Mouse (Mus musculus) 3134 (cell line): ENCODE data around the gene Slc25a21.
A peak's percentile ranks its signal among the peaks of the same experiment; 100 is the strongest.

Experiments
- DNase-seq: peaks from one replicate; pipeline ENCODE4 v3.0.0-alpha.2; 2011; ENCODE audit warnings: low spot score; ENCODE audit not compliant: insufficient read length; ENCODE audit errors: extremely low read depth

Slc25a21 gene

DNA sequence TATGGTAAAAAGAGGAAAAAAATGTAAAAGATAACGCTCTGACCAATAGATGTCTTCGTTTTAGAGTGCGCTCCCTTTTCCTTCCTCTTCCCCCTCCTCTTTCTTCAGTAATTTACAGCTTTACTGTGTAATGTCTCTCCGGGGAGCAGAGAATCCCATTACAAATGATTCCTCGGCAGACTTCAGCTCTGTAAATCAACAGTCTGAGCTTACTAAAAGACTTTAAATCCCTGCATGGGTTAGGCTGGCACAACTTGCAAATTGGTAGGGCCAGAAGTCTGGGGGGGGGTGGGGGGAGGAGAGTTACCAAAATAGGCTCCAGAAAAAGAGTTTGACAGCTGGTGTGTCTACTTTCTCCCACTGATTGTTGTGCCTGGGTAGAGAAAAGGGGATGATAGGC is 128.7 kb downstream of the Slc25a21 start:
- no peak for DNase-seq

DNA sequence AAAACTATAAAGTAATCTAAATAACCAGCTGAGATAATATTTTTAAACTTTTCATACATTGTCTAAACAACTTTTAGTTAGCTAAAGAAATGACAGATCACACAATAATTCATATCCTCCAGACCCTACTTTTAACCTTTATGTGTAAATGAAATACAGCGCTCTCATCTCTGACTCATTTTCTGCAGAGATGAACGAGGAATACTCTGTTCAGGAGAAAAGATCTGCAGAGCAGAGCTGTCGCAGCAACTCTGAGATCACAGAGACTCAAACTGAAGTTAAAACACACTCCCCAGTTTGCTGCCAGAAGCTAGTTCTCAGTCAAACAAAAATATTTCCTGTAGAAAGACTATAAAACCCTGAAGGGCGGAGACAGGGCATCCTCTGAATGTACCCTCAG is 177.5 kb downstream of the Slc25a21 start:
- DNase-seq, result no peak

- DNase-seq, result no peak
These were observed 180.4 kb downstream of the Slc25a21 start for GRCm38 (mm10) chr12:57016845-57017244.

DNA sequence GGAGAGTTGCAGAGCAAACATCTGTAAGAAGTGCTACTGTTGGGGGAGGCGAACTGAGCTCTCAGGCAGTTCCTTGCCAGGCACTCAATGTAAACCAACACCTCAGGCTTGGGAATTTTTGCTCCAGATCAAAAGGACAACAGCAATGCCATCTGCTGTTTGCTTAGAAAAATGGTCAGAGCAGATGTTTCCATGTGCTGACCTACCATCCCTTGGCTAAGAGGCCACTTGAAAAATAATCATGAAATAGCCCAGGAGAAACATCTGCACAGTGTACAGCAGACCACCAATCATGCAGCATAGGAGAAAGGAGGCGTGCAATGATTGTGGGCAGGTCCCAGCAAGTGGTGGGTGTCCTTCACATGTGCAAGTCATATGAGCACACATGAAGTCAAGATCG is 180.9 kb downstream of the Slc25a21 start:
- DNase-seq, result no peak

- DNase-seq, result no peak
These were observed 188.3 kb downstream of the Slc25a21 start for GRCm38 (mm10) chr12:57009010-57009409.

- peak; percentile 1 for DNase-seq
These were observed 211.2 kb downstream of the Slc25a21 start for GRCm38 (mm10) chr12:56986049-56986448.

DNA sequence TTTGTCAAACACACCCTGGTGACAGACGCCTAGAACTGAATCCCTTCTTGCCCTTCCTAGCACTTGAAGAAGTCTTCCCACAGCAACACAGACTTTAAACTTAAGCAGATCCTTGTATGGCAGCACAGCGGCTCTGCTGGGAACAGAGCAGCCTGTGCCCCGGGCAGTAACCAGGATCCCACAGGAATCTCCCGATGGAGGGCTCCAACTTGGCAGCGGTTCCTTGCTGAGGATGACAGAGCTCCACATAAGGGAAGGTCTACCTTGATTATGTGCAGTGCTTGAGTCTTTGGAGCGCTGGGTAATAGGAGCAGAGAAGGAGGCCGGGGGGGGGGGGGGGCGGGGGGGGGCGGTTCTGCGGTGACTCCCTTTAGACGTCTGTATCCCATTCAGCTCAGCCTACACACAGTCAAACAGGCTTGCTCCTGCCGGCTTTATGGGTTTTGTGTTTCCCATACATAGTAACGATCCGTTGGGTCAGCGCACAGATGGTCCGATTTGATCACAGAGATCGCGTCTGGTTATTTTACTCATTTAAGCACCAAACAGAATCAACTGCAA is 215.1 kb downstream of the Slc25a21 start:
- no peak for DNase-seq

DNA sequence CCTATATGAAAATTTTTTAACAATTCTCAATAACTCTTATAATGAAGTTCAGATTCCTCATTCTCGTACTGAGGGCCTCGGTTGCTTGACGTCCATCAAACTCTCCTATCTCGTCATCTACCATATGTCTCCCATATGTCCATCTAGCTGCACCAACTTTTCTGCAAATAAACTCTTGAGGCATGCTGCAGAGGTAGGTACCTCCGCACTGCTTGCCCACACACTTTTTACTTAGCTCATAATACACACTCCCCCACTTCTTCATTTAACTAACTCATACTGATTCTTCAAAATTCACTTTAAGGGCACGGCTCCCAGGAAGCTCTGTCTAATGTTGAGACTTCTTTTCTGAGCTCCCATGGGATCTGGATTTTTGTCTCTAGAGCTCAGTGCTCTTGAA is 222.0 kb downstream of the Slc25a21 start:
- no peak for DNase-seq

DNA sequence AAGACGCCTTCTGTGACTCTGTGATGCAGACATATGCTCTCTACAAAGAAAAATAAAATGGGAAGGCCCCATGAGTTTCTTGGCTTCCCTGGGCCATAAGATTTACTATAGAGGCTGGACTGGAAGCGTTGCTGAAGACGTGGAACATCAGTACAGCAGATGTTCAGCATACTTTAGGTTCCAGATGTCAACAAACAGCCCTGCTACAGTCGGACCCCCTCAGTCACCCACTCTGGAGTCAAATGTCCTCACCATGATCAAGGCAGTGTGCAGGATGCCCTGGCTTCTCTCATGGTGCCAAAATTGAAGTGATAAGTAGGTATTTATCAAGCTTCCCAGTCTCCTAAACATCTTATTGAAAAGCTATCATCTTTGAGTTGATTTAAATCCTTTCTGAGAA is 234.0 kb downstream of the Slc25a21 start:
- no peak for DNase-seq

GRCm38 (mm10) chr12:56959230-56960051 is 237.8 kb downstream of the Slc25a21 start:
- no peak for DNase-seq

DNA sequence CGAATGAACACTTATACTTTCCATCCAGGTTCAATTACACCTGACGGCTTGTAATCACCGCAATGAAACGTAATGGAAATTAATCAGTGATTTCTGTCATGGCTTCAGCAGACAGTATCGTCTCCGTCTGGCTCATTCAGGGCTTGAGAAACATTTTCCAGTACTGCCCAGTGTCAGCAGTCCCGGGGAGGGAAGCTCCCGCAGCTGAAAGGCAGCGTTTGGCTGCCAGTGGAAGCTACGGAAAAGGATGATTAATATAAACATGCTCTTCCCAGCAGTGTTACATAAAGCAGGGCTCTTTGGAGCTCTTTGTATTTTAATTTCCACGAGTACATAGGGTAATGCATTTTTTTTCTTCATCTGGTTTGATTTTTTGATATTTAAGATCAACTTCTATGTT is 239.0 kb downstream of the Slc25a21 start:
- DNase-seq, result no peak

GRCm38 (mm10) chr12:56951749-56952657 is 245.3 kb downstream of the Slc25a21 start:
- DNase-seq, result no peak

- no peak for DNase-seq
These were observed 253.0 kb downstream of the Slc25a21 start for GRCm38 (mm10) chr12:56944265-56944664.

- no peak for DNase-seq
These were observed 256.4 kb downstream of the Slc25a21 start for GRCm38 (mm10) chr12:56940861-56941260.

GRCm38 (mm10) chr12:56918145-56918544 is 279.1 kb downstream of the Slc25a21 start:
- no peak for DNase-seq

DNA sequence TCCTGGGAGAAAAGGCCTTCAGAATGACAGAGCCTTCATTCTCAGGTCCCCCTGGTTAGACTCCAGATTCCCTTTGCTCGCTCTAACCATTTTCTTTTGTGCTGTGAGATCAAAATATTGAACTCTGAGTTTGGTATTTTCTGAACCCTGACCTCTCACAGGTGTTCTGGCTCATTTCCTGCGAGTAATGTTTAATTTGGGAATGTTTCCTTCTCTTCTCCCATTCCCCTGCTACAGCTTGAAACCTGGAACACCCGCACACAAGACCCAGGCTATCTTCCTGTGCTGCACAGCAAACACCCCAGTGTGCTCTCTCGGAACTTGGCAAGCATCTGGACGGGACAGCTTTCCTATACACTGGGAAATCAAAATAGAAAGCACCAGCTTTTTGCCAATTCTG is 290.8 kb downstream of the Slc25a21 start:
- no peak for DNase-seq

DNA sequence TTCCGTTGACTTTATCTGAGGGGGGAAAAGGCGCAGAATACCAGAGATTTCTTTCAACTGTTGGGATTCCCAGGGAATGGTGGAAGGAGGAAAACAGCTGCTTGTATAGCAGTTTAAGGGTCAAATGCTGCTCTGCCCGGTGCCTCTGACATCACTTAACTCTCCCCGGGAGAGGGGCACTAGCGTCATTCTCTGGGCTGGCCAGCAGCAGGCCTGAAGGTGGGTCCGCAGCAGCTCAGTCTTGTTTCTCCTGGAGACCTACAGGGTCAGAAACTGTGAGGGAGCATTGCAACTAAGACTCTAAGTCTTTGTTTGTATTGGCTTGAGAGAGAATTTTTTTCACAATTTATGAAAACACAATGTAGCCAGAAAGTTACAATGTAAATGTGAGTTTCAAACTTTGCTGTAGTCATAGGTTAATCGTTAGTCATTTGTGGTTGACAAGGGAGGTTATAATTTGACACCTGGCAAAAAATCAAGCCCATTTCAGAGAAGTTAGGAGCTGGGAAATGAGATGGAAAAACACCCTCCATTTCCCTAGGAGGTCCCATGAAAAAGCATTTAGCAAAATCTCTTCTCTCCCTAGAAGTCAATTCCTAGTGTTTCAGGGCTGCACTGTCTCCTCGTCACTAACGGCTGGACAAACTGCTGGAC is 291.5 kb downstream of the Slc25a21 start:
- no peak for DNase-seq

- DNase-seq, result no peak
These were observed 292.1 kb downstream of the Slc25a21 start for GRCm38 (mm10) chr12:56905222-56905621.

DNA sequence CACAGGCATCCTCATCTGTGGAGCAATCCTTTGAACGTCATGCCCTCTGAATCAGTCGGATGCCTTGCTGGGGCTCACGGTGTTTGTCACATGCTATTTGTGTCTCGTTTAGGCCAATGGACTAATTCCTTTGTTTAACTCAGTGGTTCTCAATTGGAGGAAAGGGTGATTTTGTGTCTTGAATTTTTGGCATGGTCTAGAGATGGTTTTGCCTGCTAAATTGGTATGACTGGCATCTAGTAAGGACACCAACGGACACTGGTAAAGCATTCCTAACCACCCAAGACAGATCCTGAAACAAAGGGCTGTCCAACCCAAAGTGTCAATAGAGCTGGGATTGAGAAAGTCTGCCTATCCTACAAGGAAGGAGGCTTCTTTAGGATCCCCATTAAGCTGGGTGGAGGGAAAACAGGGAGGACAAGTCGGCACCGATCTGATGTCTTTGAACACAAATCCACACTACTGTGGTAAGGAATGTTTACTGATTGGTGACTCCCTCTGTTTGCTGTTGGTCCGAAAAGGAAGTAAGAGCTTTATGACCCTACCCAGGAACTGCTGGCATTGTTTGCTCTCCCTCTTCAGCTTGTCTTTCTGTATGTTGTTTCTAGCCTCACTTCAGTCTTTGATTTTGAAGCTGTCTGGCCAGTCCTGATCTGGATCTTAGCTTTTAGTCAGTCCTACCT is 294.4 kb downstream of the Slc25a21 start:
- DNase-seq, result no peak

GRCm38 (mm10) chr12:56897976-56898375 is 299.3 kb downstream of the Slc25a21 start:
- DNase-seq, result no peak
